Mouse (Mus musculus) right cerebral cortex, adult 2 months (tissue): Measurements from ENCODE around the gene Styxl1.

ENCODE experiments used
- DNase-seq, 2 experiments: peaks; one replicate each; pipeline ENCODE4 v3.0.0; 2021 to 2022; ENCODE audit warnings: low spot score in 2 of 2

Styxl1 gene

GRCm38 (mm10) chr5:135726641-135727346 is 51.4 kb downstream of the Styxl1 start:
- DNase-seq, result no peak

- DNase-seq, result no peak
Observed at GRCm38 (mm10) chr5:135725991-135726390, 52.2 kb downstream of the Styxl1 start.

GRCm38 (mm10) chr5:135725391-135725841 is 52.8 kb downstream of the Styxl1 start:
- DNase-seq, result peak; percentile 50 to 62

- no peak for DNase-seq
Observed at GRCm38 (mm10) chr5:135724536-135725322, 53.5 kb downstream of the Styxl1 start.

GRCm38 (mm10) chr5:135723165-135723751 is 54.9 kb downstream of the Styxl1 start:
- DNase-seq, result no peak

- DNase-seq, result peak; percentile 41 to 43
Observed at GRCm38 (mm10) chr5:135722121-135722520, 56.1 kb downstream of the Styxl1 start.

- no peak for DNase-seq
Observed at GRCm38 (mm10) chr5:135721076-135721475, 57.1 kb downstream of the Styxl1 start.

- no peak for DNase-seq
Observed at GRCm38 (mm10) chr5:135720121-135720520, 58.1 kb downstream of the Styxl1 start.

- DNase-seq, result no peak
Observed at GRCm38 (mm10) chr5:135719586-135720120, 58.5 kb downstream of the Styxl1 start.

GRCm38 (mm10) chr5:135715624-135716023 is 62.6 kb downstream of the Styxl1 start:
- DNase-seq, result no peak

GRCm38 (mm10) chr5:135713441-135714218 is 64.6 kb downstream of the Styxl1 start:
- peak; percentile 64 to 71 for DNase-seq

- DNase-seq, result peak; percentile 69
Observed at GRCm38 (mm10) chr5:135712803-135713202, 65.4 kb downstream of the Styxl1 start.

GRCm38 (mm10) chr5:135711582-135712355 is 66.4 kb downstream of the Styxl1 start:
- no peak for DNase-seq

GRCm38 (mm10) chr5:135710599-135711214 is 67.5 kb downstream of the Styxl1 start:
- peak; percentile 56 to 58 for DNase-seq

- no peak for DNase-seq
Observed at GRCm38 (mm10) chr5:135709716-135710115, 68.5 kb downstream of the Styxl1 start.

GRCm38 (mm10) chr5:135707855-135708254 is 70.3 kb downstream of the Styxl1 start:
- DNase-seq, result no peak

- no peak for DNase-seq
Observed at GRCm38 (mm10) chr5:135707039-135707438, 71.1 kb downstream of the Styxl1 start.

GRCm38 (mm10) chr5:135705383-135705782 is 72.8 kb downstream of the Styxl1 start:
- no peak for DNase-seq

- no peak for DNase-seq
Observed at GRCm38 (mm10) chr5:135703431-135703830, 74.8 kb downstream of the Styxl1 start.

GRCm38 (mm10) chr5:135702682-135703192 is 75.4 kb downstream of the Styxl1 start:
- DNase-seq, result peak; percentile 76 to 78
